Mouse (Mus musculus) liver, embryonic 14.5 days (tissue): ENCODE results near the gene Sp4. TPM values are rescaled to one million over a fixed set of nuclear protein-coding genes. Genes with fewer than 3 reads are reported as not detected.

Experiments
- ATAC-seq: fragments of 200-750 bp; cut with Nextera tagmentation; 2 replicates; pipeline ENCODE4 v1.8.0; 2017; ENCODE audit warnings: moderate number of reproducible peaks, mild to moderate bottlenecking, moderate library complexity; ENCODE audit not compliant: insufficient read depth
- DNase-seq, 3 experiments: peaks; one replicate each; pipeline ENCODE4 v3.0.0-alpha.2; 2012 to 2013; ENCODE audit warnings: low read depth in 3 of 3, low spot score in 3 of 3
- H3K27ac ChIP-seq: fragments of 300-500 bp; sonication (generic); 2 replicates; pipeline ENCODE4 v1.5.1; 2014; ENCODE audit warnings: moderate library complexity, mild to moderate bottlenecking, control low read depth, inconsistent platforms
- H3K27me3 ChIP-seq: fragments of 300-500 bp; sonication (generic); 2 replicates; pipeline ENCODE4 v1.6.1; 2014; ENCODE audit warnings: mild to moderate bottlenecking, low read length, moderate library complexity; ENCODE audit not compliant: control insufficient read depth, insufficient read depth
- H3K36me3 ChIP-seq: fragments of 300-500 bp; sonication (generic); replicated peaks from 2 replicates; pipeline ENCODE4 v1.6.1; 2014; ENCODE audit warnings: low read depth; ENCODE audit not compliant: control insufficient read depth, insufficient read depth
- H3K4me1 ChIP-seq, 2 experiments: fragments of 200-500 bp in 1 of 2; fragments of 300-500 bp in 1 of 2; sonication (generic) in 1 of 2; replicated peaks; 2 replicates each; pipeline ENCODE4 v1.6.1; 2012 to 2014; ENCODE audit warnings: antibody characterized with exemption in 1 of 2, inconsistent platforms in 1 of 2, low read length in 1 of 2; ENCODE audit not compliant: control insufficient read depth in 2 of 2, insufficient read depth in 2 of 2
- H3K4me2 ChIP-seq: fragments of 300-500 bp; sonication (generic); 2 replicates; pipeline ENCODE4 v1.6.1; 2014; ENCODE audit warnings: low read depth, mild to moderate bottlenecking, control low read depth, moderate library complexity
- H3K4me3 ChIP-seq, 2 experiments: fragments of 200-500 bp in 1 of 2; fragments of 300-500 bp in 1 of 2; sonication (generic) in 1 of 2; 2 replicates each; pipeline ENCODE4 v1.5.1; 2012 to 2014; ENCODE audit warnings: low read depth in 2 of 2, low read length in 2 of 2, mild to moderate bottlenecking in 2 of 2, control low read depth in 1 of 2, inconsistent platforms in 1 of 2, moderate library complexity in 1 of 2; ENCODE audit not compliant: insufficient read depth in 1 of 2
- H3K9ac ChIP-seq: fragments of 300-500 bp; sonication (generic); replicated peaks from 2 replicates; pipeline ENCODE4 v1.6.1; 2014; ENCODE audit warnings: mild to moderate bottlenecking, control low read depth, moderate library complexity
- H3K9me3 ChIP-seq: fragments of 300-500 bp; sonication (generic); 2 replicates; pipeline ENCODE4 v1.6.1; 2016; ENCODE audit warnings: low read length, mixed read lengths; ENCODE audit not compliant: control insufficient read depth
- CTCF ChIP-seq: IDR thresholded peaks from 2 replicates; pipeline ENCODE4 v1.5.1; 2016; ENCODE audit warnings: antibody characterized with exemption, low read depth, control low read depth
- EP300 ChIP-seq: IDR thresholded peaks from 2 replicates; pipeline ENCODE4 v1.6.1; 2016; ENCODE audit warnings: antibody characterized with exemption, low read depth
- WGBS: fragments of 180-500 bp; shearing (Covaris S2); extraction: QIAGEN DNeasy Blood & Tissue Kit; methylation state at CpG from one replicate; pipeline ENCODE4 v1.1.7; 2014; ENCODE audit not compliant: insufficient replicate concordance; 5-methylcytosine and 5-hydroxymethylcytosine counted together
- polyA plus RNA-seq, 2 experiments: library from polyadenylated mRNA; depleted of rRNA in 1 of 2; stranded (reverse) in 1 of 2; unstranded in 1 of 2; fragments of >200 nt; fragmentation: Nextera tagmentation in 1 of 2; extraction: Ambion mirVana in 1 of 2; gene quantifications; 2 replicates each; pipeline versions ENCODE4 v1.2.1 to v1.2.3; 2012 to 2014

Gene Sp4
- polyA plus RNA-seq, 2 experiments, result 4.4 to 7.8 TPM

GRCm38 (mm10) chr12:118299172-118299571, 2.1 kb downstream of the Sp4 start:
- no peak for DNase-seq
- TF ChIP-seq EP300, result no peak
- no peak for TF ChIP-seq CTCF
- H3K4me3 ChIP-seq, result peak overlapping the region; percentile 12 to 33; a peak in 3 of 4 replicates
- H3K27me3 ChIP-seq, result no peaks in the 10 kb centered on the region
- WGBS, result 81% methylated on average over 9 of the region's 9 CpGs
- H3K9ac ChIP-seq, result peak overlapping the region; percentile 84; the same call in 1 of the 2 replicates
- H3K27ac ChIP-seq, result peak overlapping the region; percentile 36; the same call in 1 of the 2 replicates
- H3K4me2 ChIP-seq, result peak overlapping the region; percentile 86
- H3K9me3 ChIP-seq, result no peaks in the 10 kb centered on the region
- no peaks in the 10 kb centered on the region; the same call in none of the 2 replicates for H3K36me3 ChIP-seq
- H3K4me1 ChIP-seq, result peaks cover 31 to 35% of the 10 kb centered on the region in 2 experiments
- ATAC-seq, result no peak

GRCm38 (mm10) chr12:118298516-118298915, 2.7 kb downstream of the Sp4 start:
- Histone ChIP-seq H3K27me3 (no peaks in the 10 kb centered on the region), H3K4me1 (peaks cover 25 to 29% of the 10 kb centered on the region in 2 experiments), H3K9me3 (no peaks in the 10 kb centered on the region), H3K27ac (peak overlapping the region; percentile 12; the same call in 1 of the 2 replicates), H3K9ac (peak overlapping the region; percentile 33), H3K4me3 (peak overlapping the region; percentile 15 to 33; a peak in 2 of 4 replicates), H3K36me3 (no peaks in the 10 kb centered on the region; the same call in none of the 2 replicates), H3K4me2 (peak overlapping the region; percentile 86)
- WGBS, result 80% methylated on average over 2 of the region's 2 CpGs
- TF ChIP-seq EP300 (no peak), CTCF (no peak)
- no peak for ATAC-seq
- DNase-seq, result no peak

- H3K27ac ChIP-seq, result no peak overlapping the region
- H3K36me3 ChIP-seq, result no peaks in the 10 kb centered on the region; the same call in none of the 2 replicates
- ATAC-seq (no peak), DNase-seq (no peak)
- WGBS, result 45% methylated on average over 2 of the region's 2 CpGs
- no peak for TF ChIP-seq EP300
- TF ChIP-seq CTCF, result no peak
- peaks cover 17 to 20% of the 10 kb centered on the region in 2 experiments for H3K4me1 ChIP-seq
- H3K4me2 ChIP-seq, result peak overlapping the region; percentile 64
- H3K9me3 ChIP-seq, result no peaks in the 10 kb centered on the region
- no peak overlapping the region; the same call in 1 of the 2 replicates for H3K9ac ChIP-seq
- no peaks in the 10 kb centered on the region for H3K27me3 ChIP-seq
- peak overlapping the region in 1 of 2 experiments; percentile 2; a peak in 2 of 4 replicates for H3K4me3 ChIP-seq
Observed at GRCm38 (mm10) chr12:118296236-118296635, 5.0 kb downstream of the Sp4 start.

- H3K9ac ChIP-seq, result no peak overlapping the region; the same call in 1 of the 2 replicates
- peak overlapping the region; percentile 64 for H3K4me2 ChIP-seq
- H3K27ac ChIP-seq, result no peak overlapping the region
- TF ChIP-seq EP300 (no peak), CTCF (no peak)
- H3K27me3 ChIP-seq, result no peaks in the 10 kb centered on the region
- H3K36me3 ChIP-seq, result no peaks in the 10 kb centered on the region; the same call in none of the 2 replicates
- ATAC-seq, result no peak
- no peaks in the 10 kb centered on the region for H3K9me3 ChIP-seq
- peaks cover 17 to 21% of the 10 kb centered on the region in 2 experiments for H3K4me1 ChIP-seq
- WGBS, result 77% methylated on average over 1 of the region's 1 CpGs
- no peak for DNase-seq
- no peak overlapping the region; a peak in 1 of 4 replicates for H3K4me3 ChIP-seq
Observed at GRCm38 (mm10) chr12:118295793-118296192, 5.4 kb downstream of the Sp4 start.

- TF ChIP-seq EP300 (no peak), CTCF (no peak)
- 66% methylated on average over 1 of the region's 1 CpGs for WGBS
- no peaks in the 10 kb centered on the region; the same call in 1 of the 2 replicates for H3K36me3 ChIP-seq
Observed at GRCm38 (mm10) chr12:118288947-118289346, 12.3 kb downstream of the Sp4 start.

More at GRCm38 (mm10) chr12:118288947-118289346, 12.3 kb downstream of the Sp4 start:
- Histone ChIP-seq H3K4me1 (peaks cover 0 to 3% of the 10 kb centered on the region in 2 experiments; a peak in 1 of 4 replicates), H3K9me3 (no peaks in the 10 kb centered on the region), H3K27ac (no peak overlapping the region), H3K9ac (no peak overlapping the region), H3K4me3 (no peak overlapping the region), H3K4me2 (no peak overlapping the region; the same call in 1 of the 2 replicates), H3K27me3 (no peaks in the 10 kb centered on the region)
- DNase-seq (no peak), ATAC-seq (0 out of 2 replicates have a peak, but pooled peaks have one; percentile 12)
